Mouse (Mus musculus): ENCODE results near the gene Myo16. TPM values are rescaled to one million over a fixed set of nuclear protein-coding genes. Genes with fewer than 3 reads are reported as not detected.

The Myo16 gene
- total RNA-seq, 2 experiments from 2014 or later, result not detected

- no peak for ATAC-seq (replicated peaks; ENCODE audit: low FRiP score, poor library complexity, severe bottlenecking)
These were observed 240.8 kb downstream of the Myo16 start for GRCm38 (mm10) chr8:10394506-10394905.

DNA sequence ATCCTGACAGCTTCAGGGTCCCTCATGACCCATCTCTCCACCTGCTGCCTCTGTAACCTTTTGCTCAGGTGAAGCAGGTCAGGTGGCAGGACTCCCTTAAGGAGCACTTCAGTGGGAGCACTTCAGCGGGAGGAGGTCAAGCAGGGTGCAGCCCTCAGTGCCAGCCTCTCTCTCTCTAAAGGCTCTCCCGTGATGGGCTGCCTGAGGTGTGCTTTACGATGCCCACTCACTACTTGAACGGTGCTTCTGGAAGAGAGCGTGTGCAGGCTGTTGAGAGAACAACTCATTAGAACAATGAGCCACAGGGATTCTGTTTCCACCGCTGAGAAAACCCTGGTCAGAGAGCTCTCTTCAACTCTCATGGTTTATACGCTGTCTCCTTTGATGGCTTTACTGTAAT lies 241.4 kb downstream of the Myo16 start:
- no peak for ATAC-seq (replicated peaks; ENCODE audit: low FRiP score, poor library complexity, severe bottlenecking)

DNA sequence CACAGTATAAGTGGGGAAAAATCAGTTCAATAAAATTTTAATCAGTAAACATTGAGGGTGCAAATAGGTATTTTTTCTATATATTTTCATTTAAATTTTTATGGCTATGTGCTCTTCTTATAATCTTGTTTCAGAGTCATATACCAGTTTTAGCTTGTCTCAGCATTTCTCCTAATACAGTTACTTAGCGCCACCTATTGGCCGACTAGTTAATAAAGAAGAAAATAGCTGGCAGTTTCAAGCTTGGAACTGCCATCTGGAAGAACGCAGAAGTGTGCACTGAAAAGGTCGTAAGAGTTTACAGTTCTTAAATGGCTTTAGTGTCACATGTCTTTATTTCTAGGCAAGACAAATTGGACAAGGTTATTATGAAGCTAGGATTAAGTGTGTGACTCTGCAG lies 248.9 kb downstream of the Myo16 start:
- no peak for ATAC-seq (replicated peaks; ENCODE audit: low FRiP score, poor library complexity, severe bottlenecking)

DNA sequence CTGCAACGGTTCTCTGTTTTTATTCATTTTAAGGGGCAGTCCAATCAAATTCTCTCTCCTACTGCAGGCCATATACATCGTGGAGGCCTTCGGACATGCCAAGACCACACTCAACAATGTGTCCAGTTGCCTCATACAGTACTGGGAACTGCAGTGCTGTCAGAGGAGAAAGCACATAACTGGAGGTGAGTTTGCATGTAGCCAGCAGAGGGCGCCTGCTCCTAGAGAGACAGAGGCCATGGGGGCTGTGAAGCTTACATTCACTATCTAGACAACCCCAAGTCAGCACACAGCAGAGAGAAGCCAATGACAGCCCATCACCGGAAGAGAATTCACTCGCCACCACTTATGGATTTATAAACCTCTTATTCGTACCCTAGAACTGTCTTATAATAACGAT lies 251.8 kb downstream of the Myo16 start:
- no peak for ATAC-seq (replicated peaks; ENCODE audit: low FRiP score, poor library complexity, severe bottlenecking)

DNA sequence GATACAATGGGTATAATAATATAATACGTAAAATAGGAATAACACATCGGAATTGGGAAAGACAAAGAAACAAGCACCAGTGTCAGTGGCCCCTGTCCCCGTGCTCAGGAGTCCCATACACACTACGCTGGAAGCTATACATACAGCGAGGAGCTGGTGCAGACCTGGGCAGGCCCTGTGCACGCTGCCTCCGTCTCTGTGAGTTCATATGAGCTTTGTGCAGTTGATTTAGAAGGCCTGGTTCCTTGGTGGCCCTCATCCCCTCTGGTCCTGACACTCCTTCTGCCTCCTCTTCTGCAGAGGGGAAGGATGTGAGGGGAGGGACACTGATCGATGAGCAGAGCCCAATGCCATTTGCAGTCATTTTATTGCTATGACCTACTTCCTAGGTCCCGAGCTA lies 255.3 kb downstream of the Myo16 start:
- no peak for ATAC-seq (replicated peaks; ENCODE audit: low FRiP score, poor library complexity, severe bottlenecking)

- no peak for ATAC-seq (replicated peaks; ENCODE audit: low FRiP score, poor library complexity, severe bottlenecking)
These were observed 257.8 kb downstream of the Myo16 start for GRCm38 (mm10) chr8:10411511-10411910.

- ATAC-seq (replicated peaks; ENCODE audit: low FRiP score, poor library complexity, severe bottlenecking), result no peak
These were observed 260.2 kb downstream of the Myo16 start for GRCm38 (mm10) chr8:10413881-10414280.

DNA sequence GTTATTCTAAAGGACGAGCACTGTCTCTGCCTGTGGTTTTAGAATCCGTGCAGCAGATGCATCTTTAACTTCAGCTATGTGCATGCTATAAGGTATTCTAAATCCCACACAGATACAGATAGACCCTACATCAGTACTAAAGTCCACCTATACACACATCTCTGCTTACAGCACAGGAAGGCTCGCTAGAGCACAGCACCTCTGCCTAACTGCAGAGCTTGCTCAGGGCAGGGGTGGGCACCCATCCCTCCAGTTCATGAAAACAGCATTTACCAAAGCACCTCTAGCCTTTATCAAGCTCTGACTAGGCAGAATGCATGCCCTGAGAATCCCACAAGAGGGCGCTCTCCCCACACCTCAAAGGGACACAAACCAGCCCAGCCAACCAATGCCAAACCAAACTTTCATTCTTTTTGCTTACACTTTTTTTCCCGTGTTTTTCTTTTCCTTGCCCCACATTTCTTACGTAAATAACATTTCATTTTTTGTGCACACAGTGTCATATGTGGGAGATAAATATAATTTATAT lies 261.0 kb downstream of the Myo16 start:
- ATAC-seq (replicated peaks; ENCODE audit: low FRiP score, poor library complexity, severe bottlenecking), result no peak

DNA sequence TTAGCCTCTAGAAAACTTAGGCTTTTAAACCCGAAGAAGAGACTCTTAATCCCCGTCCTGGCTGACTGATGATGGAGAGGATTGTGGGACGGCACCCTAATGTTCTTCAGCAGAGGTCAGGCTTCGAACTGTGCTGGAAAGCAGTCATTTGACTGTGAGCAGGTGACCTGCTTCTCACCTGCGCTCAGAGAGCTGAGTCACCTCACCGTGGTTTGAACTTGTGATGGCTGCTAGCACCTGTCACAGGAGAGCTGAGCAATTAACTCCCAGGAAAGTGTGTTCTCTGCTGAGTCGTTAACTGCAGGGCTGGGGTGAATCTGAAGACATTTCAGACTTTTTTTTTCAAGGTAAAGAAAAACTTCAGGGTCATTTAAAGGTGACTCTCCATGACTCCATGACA lies 261.6 kb downstream of the Myo16 start:
- no peak for ATAC-seq (replicated peaks; ENCODE audit: low FRiP score, poor library complexity, severe bottlenecking)

GRCm38 (mm10) chr8:10415885-10416284 lies 262.2 kb downstream of the Myo16 start:
- no peak for ATAC-seq (replicated peaks; ENCODE audit: low FRiP score, poor library complexity, severe bottlenecking)

GRCm38 (mm10) chr8:10416806-10417205 lies 263.1 kb downstream of the Myo16 start:
- no peak for ATAC-seq (replicated peaks; ENCODE audit: low FRiP score, poor library complexity, severe bottlenecking)

GRCm38 (mm10) chr8:10417281-10417680 lies 263.6 kb downstream of the Myo16 start:
- no peak for ATAC-seq (replicated peaks; ENCODE audit: low FRiP score, poor library complexity, severe bottlenecking)

GRCm38 (mm10) chr8:10418013-10418412 lies 264.3 kb downstream of the Myo16 start:
- no peak for ATAC-seq (replicated peaks; ENCODE audit: low FRiP score, poor library complexity, severe bottlenecking)

DNA sequence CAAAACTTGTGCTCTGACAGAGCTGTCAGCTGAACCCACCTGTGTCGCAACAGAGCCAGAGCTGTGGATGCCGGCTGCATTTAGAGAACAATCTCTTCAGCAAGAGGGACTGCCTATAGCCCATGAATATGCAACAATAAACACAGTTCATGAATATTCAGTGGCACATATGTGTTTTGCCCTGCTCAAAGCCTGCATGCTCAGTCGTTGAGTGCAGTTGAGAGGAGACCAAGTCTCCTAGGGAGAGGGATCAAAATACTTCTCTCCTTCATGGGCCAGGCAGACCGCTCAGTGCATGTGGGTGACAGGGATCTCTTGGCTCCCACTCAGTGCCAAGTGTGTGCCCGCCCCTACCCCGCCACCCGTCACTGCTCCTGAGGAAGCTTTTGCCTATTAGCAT lies 265.3 kb downstream of the Myo16 start:
- no peak for ATAC-seq (replicated peaks; ENCODE audit: low FRiP score, poor library complexity, severe bottlenecking)

- ATAC-seq (replicated peaks; ENCODE audit: low FRiP score, poor library complexity, severe bottlenecking), result no peak
These were observed 266.0 kb downstream of the Myo16 start for GRCm38 (mm10) chr8:10419726-10420125.

DNA sequence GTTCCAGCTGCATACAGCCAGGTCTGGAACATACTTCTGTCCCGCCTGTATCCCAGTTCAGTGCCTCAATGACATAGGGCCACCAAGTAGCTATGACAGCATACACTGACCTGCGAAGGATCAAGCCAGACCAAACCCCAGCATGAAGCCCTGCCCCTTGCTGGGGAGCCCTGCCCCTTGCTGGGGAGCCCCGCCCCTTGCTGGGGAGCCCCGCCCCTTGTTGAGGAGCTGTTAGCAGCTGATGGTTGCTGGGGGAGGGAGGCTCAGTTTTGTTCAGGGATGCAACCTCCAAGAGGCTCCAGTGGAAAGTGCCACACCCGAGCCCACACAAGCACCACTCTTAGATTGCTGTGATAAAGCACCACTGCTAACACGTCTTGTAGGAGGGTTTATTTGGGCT lies 266.8 kb downstream of the Myo16 start:
- ATAC-seq (replicated peaks; ENCODE audit: low FRiP score, poor library complexity, severe bottlenecking), result no peak

- ATAC-seq (replicated peaks; ENCODE audit: low FRiP score, poor library complexity, severe bottlenecking), result no peak
These were observed 267.9 kb downstream of the Myo16 start for GRCm38 (mm10) chr8:10421516-10422090.

DNA sequence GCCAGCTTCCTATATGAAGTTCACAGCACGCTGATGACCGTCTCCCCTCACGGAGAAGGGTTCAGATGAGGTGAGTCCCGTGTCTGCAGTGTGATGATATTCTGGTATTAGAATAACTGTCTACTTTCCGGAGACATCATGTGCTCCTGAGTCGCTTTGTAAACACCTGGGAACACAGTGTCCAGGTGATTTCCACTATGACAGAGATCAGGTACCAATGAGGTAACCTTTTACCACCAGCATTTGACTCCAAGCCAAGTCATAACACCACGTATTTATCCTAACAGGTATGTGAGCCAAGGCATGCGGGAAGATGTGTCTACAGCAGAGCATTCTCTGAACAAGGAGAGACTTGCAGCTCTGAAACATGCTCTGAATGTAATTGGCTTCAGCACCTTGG lies 281.8 kb downstream of the Myo16 start:
- ATAC-seq (replicated peaks; ENCODE audit: low FRiP score, poor library complexity, severe bottlenecking), result no peak

DNA sequence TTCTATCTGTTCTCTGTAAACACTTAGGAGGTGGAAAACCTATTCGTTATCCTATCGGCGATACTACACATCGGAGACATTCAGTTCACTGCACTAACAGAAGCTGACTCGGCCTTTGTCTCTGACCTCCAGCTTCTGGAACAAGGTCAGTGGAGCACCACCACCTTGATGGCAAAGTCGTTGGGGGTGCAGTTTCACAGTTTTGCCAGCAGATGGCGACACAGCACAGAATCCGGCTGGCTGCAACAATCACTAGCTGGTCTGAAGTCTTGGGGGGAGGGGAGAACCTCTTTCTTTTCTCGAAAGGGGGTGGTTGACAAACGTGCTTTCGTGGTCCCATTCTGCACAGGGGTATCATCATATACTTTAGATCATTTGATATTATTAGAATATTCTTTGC lies 285.1 kb downstream of the Myo16 start:
- peak; percentile 67; the same call in 1 of the 2 replicates for ATAC-seq (replicated peaks; ENCODE audit: low FRiP score, poor library complexity, severe bottlenecking)

- no peak for ATAC-seq (replicated peaks; ENCODE audit: low FRiP score, poor library complexity, severe bottlenecking)
These were observed 286.1 kb downstream of the Myo16 start for GRCm38 (mm10) chr8:10439595-10440453.

DNA sequence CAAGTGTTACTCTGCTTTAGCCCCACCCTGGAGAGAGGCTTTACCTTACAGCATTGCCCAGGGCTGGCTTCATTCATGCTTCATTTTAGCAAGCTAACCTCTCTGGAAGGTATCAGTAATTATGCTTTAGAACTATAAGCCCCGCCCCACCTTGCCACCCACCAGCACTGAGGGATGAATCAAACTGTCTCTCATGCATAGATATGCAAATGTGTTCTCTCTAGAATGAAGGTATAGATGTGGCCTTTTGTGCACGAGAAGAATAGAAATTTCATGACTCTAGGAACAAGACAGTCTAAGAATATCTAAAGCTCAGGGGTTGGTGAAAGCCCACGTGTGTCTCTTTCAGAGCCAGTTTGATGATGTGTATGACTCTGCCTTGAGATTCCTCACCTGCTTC lies 288.9 kb downstream of the Myo16 start:
- ATAC-seq (replicated peaks; ENCODE audit: low FRiP score, poor library complexity, severe bottlenecking), result no peak

All from erythroblast, adult 5-6 weeks (primary cell).